Mouse (Mus musculus): Measurements from ENCODE around the gene Afmid.

Afmid gene

GRCm38 (mm10) chr11:117879676-117880075, 54.0 kb downstream of the Afmid start:
- no peak for DNase-seq (ENCODE audit: low spot score in 2 of 2)

DNA sequence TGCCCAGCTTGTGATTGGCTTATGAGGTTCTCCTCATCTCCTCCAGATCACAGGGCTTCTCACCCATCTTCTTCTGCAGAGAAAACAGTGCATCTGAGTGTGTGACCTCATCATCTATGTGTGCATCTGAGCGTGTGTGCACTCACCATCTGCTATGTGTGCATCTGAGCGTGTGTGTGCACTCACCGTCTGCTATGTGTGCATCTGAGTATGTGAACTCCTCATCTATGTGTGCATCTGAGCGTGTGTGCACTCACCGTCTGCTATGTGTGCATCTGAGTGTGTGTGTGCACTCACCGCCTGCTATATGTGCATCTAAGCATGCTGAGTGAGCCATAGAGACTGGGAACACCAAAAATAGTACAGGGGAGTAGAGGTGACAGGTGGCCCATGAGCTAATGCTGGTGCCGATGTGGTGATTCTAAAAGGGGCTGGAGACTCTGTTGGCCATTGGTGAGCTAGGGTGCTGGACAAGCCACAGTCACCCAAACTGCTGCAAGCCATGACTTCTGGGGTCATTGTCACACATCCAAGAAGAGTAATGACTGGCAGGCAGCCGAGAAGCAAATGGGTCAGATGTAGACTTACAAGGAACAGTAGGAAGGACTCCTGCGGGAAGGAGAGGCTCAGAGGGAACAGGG, 54.7 kb downstream of the Afmid start:
- DNase-seq (ENCODE audit: low spot score in 2 of 2), result no peak

DNA sequence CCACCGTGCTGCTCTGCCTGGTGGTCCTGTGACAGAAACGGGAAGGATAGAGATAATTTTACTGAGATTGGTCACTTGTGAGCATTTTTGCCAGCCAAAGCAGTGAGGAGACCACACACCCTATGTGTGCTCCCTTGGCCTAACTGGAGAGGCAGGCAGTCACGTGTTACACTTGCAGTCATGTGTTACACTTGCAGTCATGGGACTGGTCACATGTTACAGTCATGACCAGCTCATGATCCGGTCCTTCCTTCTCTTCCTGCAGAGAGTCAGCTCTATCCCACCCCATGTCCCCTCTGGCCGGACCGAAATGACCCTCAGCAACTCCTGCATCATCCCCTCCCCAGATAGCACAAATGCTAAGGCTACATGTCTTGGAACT, 55.2 kb downstream of the Afmid start:
- DNase-seq (ENCODE audit: low spot score in 2 of 2), result no peak

- DNase-seq (ENCODE audit: low spot score in 2 of 2), result peak; percentile 46 to 60
These were observed 56.1 kb downstream of the Afmid start for GRCm38 (mm10) chr11:117881787-117882186.

GRCm38 (mm10) chr11:117882208-117882607, 56.5 kb downstream of the Afmid start:
- no peak for DNase-seq (ENCODE audit: low spot score in 2 of 2)

GRCm38 (mm10) chr11:117886000-117886399, 60.3 kb downstream of the Afmid start:
- DNase-seq (ENCODE audit: low spot score in 2 of 2), result no peak

DNA sequence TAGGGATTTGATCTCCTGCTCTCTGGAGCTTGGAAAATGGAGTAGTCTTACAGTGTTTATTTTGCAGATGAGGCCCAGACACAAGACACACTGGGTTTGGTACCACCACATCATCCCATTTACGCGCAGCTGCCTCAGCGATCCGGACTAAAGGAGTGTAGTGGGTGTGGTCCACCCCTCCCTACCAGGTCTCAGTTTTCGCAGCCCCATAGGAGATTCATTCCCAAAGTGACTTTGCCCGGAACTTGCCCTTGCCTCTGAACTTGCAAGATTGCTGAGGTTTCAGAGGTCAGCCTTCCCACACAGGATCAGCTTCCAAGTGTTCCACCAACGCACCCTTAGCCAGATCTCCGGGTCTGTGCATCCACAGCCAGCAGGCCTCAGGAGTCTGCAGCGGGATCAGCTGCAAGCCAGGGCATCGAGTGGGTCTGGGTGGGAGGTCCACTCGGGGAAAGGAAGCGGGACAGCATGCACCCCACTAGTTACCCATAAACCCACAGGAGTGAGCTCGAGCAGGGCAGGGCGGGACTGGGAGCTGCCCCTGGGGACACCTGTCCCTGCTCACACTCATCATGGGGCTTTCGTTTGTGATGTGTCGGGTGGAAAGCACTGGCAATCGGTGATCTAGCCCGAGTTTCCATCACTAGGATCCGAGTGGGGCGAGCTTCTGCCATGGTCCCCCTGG, 62.6 kb downstream of the Afmid start:
- no peak for DNase-seq (ENCODE audit: low spot score in 2 of 2)

GRCm38 (mm10) chr11:117888853-117889822, 63.4 kb downstream of the Afmid start:
- no peak for DNase-seq (ENCODE audit: low spot score in 2 of 2)
